Mouse (Mus musculus) testis, adult 2 months (tissue): ENCODE measurements around the gene Mbtps1. TPM values are rescaled to one million over a fixed set of nuclear protein-coding genes. Genes with fewer than 3 reads are reported as not detected.

Experiments used
- H3K27ac ChIP-seq: fragments of 200-500 bp; 2 replicates; pipeline ENCODE4 v1.5.1; 2012; ENCODE audit warnings: low read depth, low read length; ENCODE audit not compliant: control insufficient read depth, insufficient read depth
- H3K27me3 ChIP-seq: fragments of 200-500 bp; 2 replicates; pipeline ENCODE4 v1.6.1; 2012; ENCODE audit warnings: mild to moderate bottlenecking, low read length, moderate library complexity; ENCODE audit not compliant: control insufficient read depth, insufficient read depth
- H3K36me3 ChIP-seq: fragments of 200-500 bp; 2 replicates; pipeline ENCODE4 v1.6.1; 2012; ENCODE audit warnings: mild to moderate bottlenecking, low read length; ENCODE audit not compliant: control insufficient read depth, insufficient read depth
- H3K4me1 ChIP-seq: fragments of 200-500 bp; 2 replicates; pipeline ENCODE4 v1.6.1; 2012; ENCODE audit warnings: low read length; ENCODE audit not compliant: control insufficient read depth, insufficient read depth
- H3K4me3 ChIP-seq: fragments of 200-500 bp; 2 replicates; pipeline ENCODE4 v1.5.1; 2012; ENCODE audit warnings: low read depth, mild to moderate bottlenecking, low read length, moderate library complexity, mixed read lengths; ENCODE audit not compliant: control insufficient read depth
- CTCF ChIP-seq: fragments of 200-500 bp; IDR thresholded peaks from 2 replicates; pipeline ENCODE4 v1.5.1; 2012; ENCODE audit warnings: low read depth, mild to moderate bottlenecking, inconsistent platforms, low read length, moderate library complexity; ENCODE audit not compliant: control insufficient read depth, insufficient read depth, insufficient replicate concordance
- POLR2A ChIP-seq: fragments of 200-500 bp; IDR thresholded peaks from 2 replicates; pipeline ENCODE4 v1.6.1; 2012; ENCODE audit warnings: low read depth, mild to moderate bottlenecking, inconsistent platforms, low read length, moderate library complexity; ENCODE audit not compliant: control insufficient read depth
- polyA plus RNA-seq: library from polyadenylated mRNA; depleted of rRNA; stranded (reverse); fragments of >200 nt; gene quantifications from 2 replicates; pipeline ENCODE4 v1.2.3, GENCODE M21; 2012

Mbtps1 gene
- polyA plus RNA-seq, 1 experiment = 25.2 TPM

GRCm38 (mm10) chr8:119545180-119545579 is 13.4 kb downstream of the Mbtps1 start:
- no peaks in the 10 kb centered on the region for H3K27me3 ChIP-seq
- peaks cover 7% of the 10 kb centered on the region for H3K36me3 ChIP-seq
- no peak for TF ChIP-seq POLR2A
- no peak for TF ChIP-seq CTCF
- no peak overlapping the region for H3K4me3 ChIP-seq
- peaks cover 1% of the 10 kb centered on the region for H3K4me1 ChIP-seq
- H3K27ac ChIP-seq = no peak overlapping the region

- no peak overlapping the region for H3K4me3 ChIP-seq
- H3K27ac ChIP-seq = no peak overlapping the region
- H3K36me3 ChIP-seq = peaks cover 7% of the 10 kb centered on the region
- no peak for TF ChIP-seq POLR2A
- TF ChIP-seq CTCF = no peak
- H3K4me1 ChIP-seq = no peaks in the 10 kb centered on the region
- no peaks in the 10 kb centered on the region for H3K27me3 ChIP-seq
Measured at GRCm38 (mm10) chr8:119544606-119545005, 13.9 kb downstream of the Mbtps1 start.

GRCm38 (mm10) chr8:119531973-119532372 is 26.6 kb downstream of the Mbtps1 start:
- Histone ChIP-seq H3K36me3 (peaks cover 3% of the 10 kb centered on the region), H3K4me3 (no peak overlapping the region), H3K27ac (no peak overlapping the region), H3K27me3 (no peaks in the 10 kb centered on the region), H3K4me1 (no peaks in the 10 kb centered on the region)
- TF ChIP-seq POLR2A (no peak), CTCF (no peak)

- H3K36me3 ChIP-seq = peaks cover 3% of the 10 kb centered on the region
- TF ChIP-seq CTCF (no peak), POLR2A (no peak)
Measured at GRCm38 (mm10) chr8:119531397-119531796, 27.1 kb downstream of the Mbtps1 start.

GRCm38 (mm10) chr8:119530937-119531336 is 27.6 kb downstream of the Mbtps1 start:
- Histone ChIP-seq H3K4me1 (no peaks in the 10 kb centered on the region), H3K27ac (no peak overlapping the region), H3K36me3 (peaks cover 3% of the 10 kb centered on the region), H3K4me3 (no peak overlapping the region), H3K27me3 (no peaks in the 10 kb centered on the region)
- no peak for TF ChIP-seq CTCF
- TF ChIP-seq POLR2A = no peak

More at GRCm38 (mm10) chr8:119531397-119531796, 27.1 kb downstream of the Mbtps1 start:
- Histone ChIP-seq H3K27ac (no peak overlapping the region), H3K4me1 (no peaks in the 10 kb centered on the region), H3K27me3 (no peaks in the 10 kb centered on the region), H3K4me3 (no peak overlapping the region)

GRCm38 (mm10) chr8:119528762-119529161 is 29.8 kb downstream of the Mbtps1 start:
- Histone ChIP-seq H3K27me3 (no peaks in the 10 kb centered on the region), H3K27ac (no peak overlapping the region), H3K36me3 (peaks cover 7% of the 10 kb centered on the region), H3K4me1 (no peaks in the 10 kb centered on the region), H3K4me3 (no peak overlapping the region)
- TF ChIP-seq POLR2A = no peak

- TF ChIP-seq CTCF (peak; percentile 26; the same call in 1 of the 2 replicates), POLR2A (no peak)
- Histone ChIP-seq H3K36me3 (peaks cover 10% of the 10 kb centered on the region), H3K27ac (no peak overlapping the region)
Measured at GRCm38 (mm10) chr8:119520102-119520501, 38.4 kb downstream of the Mbtps1 start.

GRCm38 (mm10) chr8:119516674-119517073 is 41.9 kb downstream of the Mbtps1 start:
- Histone ChIP-seq H3K36me3 (peaks cover 10% of the 10 kb centered on the region), H3K27ac (no peak overlapping the region)
- TF ChIP-seq CTCF (no peak), POLR2A (no peak)

More at GRCm38 (mm10) chr8:119520102-119520501, 38.4 kb downstream of the Mbtps1 start:
- no peaks in the 10 kb centered on the region for H3K4me1 ChIP-seq
- H3K4me3 ChIP-seq = no peak overlapping the region
- no peaks in the 10 kb centered on the region for H3K27me3 ChIP-seq

More at GRCm38 (mm10) chr8:119516674-119517073, 41.9 kb downstream of the Mbtps1 start:
- no peaks in the 10 kb centered on the region for H3K4me1 ChIP-seq
- no peaks in the 10 kb centered on the region for H3K27me3 ChIP-seq
- H3K4me3 ChIP-seq = no peak overlapping the region
